Mouse (Mus musculus) retina, postnatal 7 days (tissue): Measurements from ENCODE around the gene Hikeshi.

ENCODE experiments used
- DNase-seq: peaks from one replicate; pipeline ENCODE4 v3.0.0-alpha.2; 2012; ENCODE audit warnings: low read depth, low spot score

The Hikeshi gene

GRCm38 (mm10) chr7:89940571-89941463, at the start of gene Hikeshi:
Gene Hikeshi (minus strand): TSS chr7:89941204.
- DNase-seq = peak; percentile 96

GRCm38 (mm10) chr7:89984421-89984820, 43.4 kb upstream of the Hikeshi start:
- no peak for DNase-seq

GRCm38 (mm10) chr7:89983441-89983840, 42.4 kb upstream of the Hikeshi start:
- no peak for DNase-seq

- DNase-seq = no peak
Measured at GRCm38 (mm10) chr7:89981557-89981956, 40.6 kb upstream of the Hikeshi start.

- DNase-seq = peak; percentile 91
Measured at GRCm38 (mm10) chr7:89980485-89981422, 39.8 kb upstream of the Hikeshi start, which contains the start of gene Eed. Gene Eed (minus strand): TSS chr7:89980983.

- no peak for DNase-seq
Measured at GRCm38 (mm10) chr7:89980133-89980484, 39.1 kb upstream of the Hikeshi start.

- DNase-seq = no peak
Measured at GRCm38 (mm10) chr7:89979432-89980130, 38.6 kb upstream of the Hikeshi start.

GRCm38 (mm10) chr7:89976796-89977195, 35.8 kb upstream of the Hikeshi start:
- no peak for DNase-seq

GRCm38 (mm10) chr7:89975571-89975970, 34.6 kb upstream of the Hikeshi start:
- DNase-seq = no peak

GRCm38 (mm10) chr7:89967235-89967634, 26.2 kb upstream of the Hikeshi start:
- no peak for DNase-seq

- no peak for DNase-seq
Measured at GRCm38 (mm10) chr7:89966771-89967170, 25.8 kb upstream of the Hikeshi start.

- DNase-seq = no peak
Measured at GRCm38 (mm10) chr7:89963135-89963534, 22.1 kb upstream of the Hikeshi start.

- DNase-seq = no peak
Measured at GRCm38 (mm10) chr7:89957300-89957699, 16.3 kb upstream of the Hikeshi start.

- no peak for DNase-seq
Measured at GRCm38 (mm10) chr7:89954261-89954660, 13.3 kb upstream of the Hikeshi start.

- no peak for DNase-seq
Measured at GRCm38 (mm10) chr7:89949403-89949802, 8.4 kb upstream of the Hikeshi start.

- DNase-seq = no peak
Measured at GRCm38 (mm10) chr7:89948026-89948425, 7.0 kb upstream of the Hikeshi start.

GRCm38 (mm10) chr7:89939497-89940353, 1.3 kb downstream of the Hikeshi start:
- no peak for DNase-seq

- DNase-seq = no peak
Measured at GRCm38 (mm10) chr7:89923441-89924180, 17.4 kb downstream of the Hikeshi start.

GRCm38 (mm10) chr7:89917776-89918175, 23.2 kb downstream of the Hikeshi start:
- DNase-seq = no peak

- no peak for DNase-seq
Measured at GRCm38 (mm10) chr7:89916711-89917110, 24.3 kb downstream of the Hikeshi start.
